Mouse (Mus musculus) liver, adult 2 months (tissue): ENCODE data around the gene Galnt14.

Experiments
- CTCF ChIP-seq: fragments of 200-500 bp; IDR thresholded peaks from 2 replicates; pipeline ENCODE4 v1.5.1; 2011; ENCODE audit warnings: low read depth, low read length, control low read depth
- POLR2A ChIP-seq: fragments of 200-500 bp; IDR thresholded peaks from 2 replicates; pipeline ENCODE4 v1.6.1; 2011; ENCODE audit warnings: low read length, control low read depth; ENCODE audit not compliant: insufficient read depth; ENCODE audit errors: extremely low read depth

GRCm38 (mm10) chr17:73474371-73474770 lies 235.9 kb downstream of the Galnt14 start:
- no peak for TF ChIP-seq CTCF
- TF ChIP-seq POLR2A, result no peak
